Mouse (Mus musculus) embryonic facial prominence, embryonic 12.5 days (tissue): ENCODE measurements around the gene Erc2. TPM values are rescaled to one million over a fixed set of nuclear protein-coding genes. Genes with fewer than 3 reads are reported as not detected.

Source experiments
- ATAC-seq: fragments of 200-750 bp; cut with Nextera tagmentation; 2 replicates; pipeline ENCODE4 v1.8.0; 2017; ENCODE audit not compliant: insufficient number of reproducible peaks, insufficient read depth, low FRiP score, low TSS enrichment
- H3K27ac ChIP-seq: fragments of 300-500 bp; sonication (generic); 2 replicates; pipeline ENCODE4 v1.5.1; 2016; ENCODE audit warnings: mild to moderate bottlenecking
- H3K27me3 ChIP-seq: fragments of 300-500 bp; sonication (generic); 2 replicates; pipeline ENCODE4 v1.6.1; 2016; ENCODE audit warnings: mild to moderate bottlenecking, moderate library complexity
- H3K36me3 ChIP-seq: fragments of 300-500 bp; sonication (generic); 2 replicates; pipeline ENCODE4 v1.6.1; 2016; ENCODE audit warnings: mild to moderate bottlenecking
- H3K4me1 ChIP-seq: fragments of 300-500 bp; sonication (generic); 2 replicates; pipeline ENCODE4 v1.6.1; 2016
- H3K4me2 ChIP-seq: fragments of 300-500 bp; sonication (generic); replicated peaks from 2 replicates; pipeline ENCODE4 v1.6.1; 2016; ENCODE audit warnings: mild to moderate bottlenecking, moderate library complexity
- H3K4me3 ChIP-seq: fragments of 300-500 bp; sonication (generic); 2 replicates; pipeline ENCODE4 v1.5.1; 2016; ENCODE audit warnings: mild to moderate bottlenecking
- H3K9ac ChIP-seq: fragments of 300-500 bp; sonication (generic); 2 replicates; pipeline ENCODE4 v1.6.1; 2016; ENCODE audit warnings: mild to moderate bottlenecking, moderate library complexity
- H3K9me3 ChIP-seq: fragments of 300-500 bp; sonication (generic); 2 replicates; pipeline ENCODE4 v1.6.1; 2016; ENCODE audit warnings: mild to moderate bottlenecking, moderate library complexity
- WGBS: fragments of 180-500 bp; shearing (Covaris S2); methylation state at CpG from one replicate; pipeline ENCODE4 v1.1.7; 2016; 5-methylcytosine and 5-hydroxymethylcytosine counted together
- polyA plus RNA-seq: library from polyadenylated mRNA; unstranded; fragments of >200 nt; fragmentation: Nextera tagmentation; extraction: Ambion mirVana; gene quantifications from 2 replicates; pipeline ENCODE4 v1.2.1, GENCODE M21; 2016

Erc2 gene
- polyA plus RNA-seq, 1 experiment from 2014 or later: 12.0 TPM

DNA sequence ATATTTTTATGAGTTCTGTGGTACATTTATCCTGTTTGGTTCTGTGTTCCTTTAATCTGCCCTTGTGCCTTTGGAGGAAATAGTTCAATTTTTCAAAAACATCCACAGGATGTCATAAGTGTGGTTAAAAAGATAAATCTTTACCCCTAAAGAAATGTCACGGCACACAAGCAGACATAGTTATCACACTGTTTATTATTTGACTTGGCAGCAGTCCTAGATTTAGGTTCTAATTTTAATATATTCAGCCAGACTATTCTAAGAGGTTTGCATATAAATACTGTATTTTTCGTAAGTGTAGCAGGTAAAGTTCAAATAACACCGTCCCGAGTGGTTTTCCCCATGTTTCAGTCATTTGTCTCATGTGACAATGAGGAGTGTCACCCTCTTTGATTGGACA lies 548.5 kb downstream of the Erc2 start:
- WGBS: 82% methylated on average over 4 of the region's 4 CpGs
- Histone ChIP-seq H3K4me2 (no peak overlapping the region), H3K4me1 (peaks cover 6% of the 10 kb centered on the region)

DNA sequence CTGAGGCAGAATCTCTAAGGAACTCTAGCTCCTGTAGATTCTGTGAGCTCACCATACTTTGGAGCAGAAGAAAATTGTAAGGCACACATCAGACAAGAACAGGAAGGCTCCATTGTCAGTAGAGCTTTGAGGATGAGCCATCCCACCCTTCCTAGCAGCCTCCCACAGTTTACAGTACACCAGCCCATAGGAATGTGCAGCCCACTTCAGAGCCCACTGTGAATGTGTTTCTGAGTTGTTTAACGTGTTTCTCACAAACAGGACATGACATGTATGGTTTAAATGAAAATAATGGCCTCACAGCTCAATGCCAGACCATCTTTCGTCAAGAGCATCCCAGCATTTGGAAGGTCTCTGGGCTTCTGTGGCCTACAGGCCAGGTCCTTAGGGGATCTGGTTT lies 549.1 kb downstream of the Erc2 start:
- H3K9ac ChIP-seq: no peak overlapping the region
- H3K4me1 ChIP-seq: no peaks in the 10 kb centered on the region
- no peaks in the 10 kb centered on the region for H3K36me3 ChIP-seq
- H3K4me3 ChIP-seq: no peak overlapping the region
- no peaks in the 10 kb centered on the region for H3K27me3 ChIP-seq
- no peaks in the 10 kb centered on the region for H3K9me3 ChIP-seq
- 68% methylated on average over 2 of the region's 2 CpGs for WGBS
- no peak for ATAC-seq
- H3K27ac ChIP-seq: no peak overlapping the region
- no peak overlapping the region for H3K4me2 ChIP-seq

More for the DNA sequence above, 548.5 kb downstream of the Erc2 start:
- Histone ChIP-seq H3K27me3 (no peaks in the 10 kb centered on the region), H3K36me3 (no peaks in the 10 kb centered on the region), H3K9ac (no peak overlapping the region), H3K27ac (no peak overlapping the region), H3K9me3 (no peaks in the 10 kb centered on the region), H3K4me3 (no peak overlapping the region)
- ATAC-seq: no peak

- 80% methylated on average over 4 of the region's 4 CpGs for WGBS
- no peak overlapping the region for H3K9ac ChIP-seq
Measured at GRCm38 (mm10) chr14:28173736-28174135, 551.5 kb downstream of the Erc2 start.

GRCm38 (mm10) chr14:28181070-28181825 lies 559.0 kb downstream of the Erc2 start:
- Histone ChIP-seq H3K4me2 (no peak overlapping the region), H3K4me1 (no peaks in the 10 kb centered on the region), H3K27ac (no peak overlapping the region), H3K9me3 (no peaks in the 10 kb centered on the region), H3K4me3 (no peak overlapping the region), H3K36me3 (no peaks in the 10 kb centered on the region), H3K9ac (no peak overlapping the region), H3K27me3 (no peaks in the 10 kb centered on the region)
- ATAC-seq: no peak
- WGBS: 57% methylated on average over 4 of the region's 4 CpGs

More at GRCm38 (mm10) chr14:28173736-28174135, 551.5 kb downstream of the Erc2 start:
- ATAC-seq: no peak
- Histone ChIP-seq H3K36me3 (no peaks in the 10 kb centered on the region), H3K4me1 (no peaks in the 10 kb centered on the region), H3K4me2 (no peak overlapping the region), H3K27ac (no peak overlapping the region), H3K9me3 (no peaks in the 10 kb centered on the region), H3K27me3 (no peaks in the 10 kb centered on the region), H3K4me3 (no peak overlapping the region)

DNA sequence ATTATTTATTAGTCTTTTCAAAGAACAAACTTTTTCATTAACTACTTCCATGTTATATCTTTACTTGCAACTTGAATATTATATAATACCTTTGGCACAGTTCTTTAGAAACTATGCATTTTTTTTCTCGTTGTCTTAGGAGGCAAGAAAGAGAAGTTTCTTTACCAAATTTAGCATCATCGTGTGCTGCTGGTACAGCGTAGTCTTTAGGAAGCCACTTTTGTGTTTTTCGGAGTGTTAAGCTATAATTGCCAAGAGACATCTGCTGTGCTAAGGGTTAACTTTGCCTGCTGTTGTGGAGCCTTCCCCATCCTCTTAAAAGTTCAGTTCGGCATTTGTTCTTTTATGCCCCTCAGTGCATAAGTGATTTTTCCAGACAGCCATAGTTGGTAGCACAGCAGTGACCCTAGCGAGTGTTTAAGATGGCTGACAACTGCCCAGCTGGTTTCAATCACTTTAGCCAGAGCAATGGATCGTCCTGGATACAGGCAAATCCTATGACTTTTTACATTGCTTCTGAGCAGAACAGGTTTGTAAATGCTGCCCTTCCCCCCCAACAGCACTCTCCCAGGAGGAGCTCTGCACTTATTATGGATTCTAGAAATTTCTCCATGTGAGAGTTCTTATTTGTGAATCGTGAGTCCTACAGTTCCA lies 570.6 kb downstream of the Erc2 start:
- no peak overlapping the region for H3K4me3 ChIP-seq
- no peak overlapping the region for H3K9ac ChIP-seq
- peaks cover 7% of the 10 kb centered on the region; the same call in 1 of the 2 replicates for H3K4me1 ChIP-seq
- no peaks in the 10 kb centered on the region for H3K27me3 ChIP-seq
- no peak overlapping the region for H3K27ac ChIP-seq
- H3K36me3 ChIP-seq: no peaks in the 10 kb centered on the region
- no peak for ATAC-seq
- H3K4me2 ChIP-seq: no peak overlapping the region
- H3K9me3 ChIP-seq: no peaks in the 10 kb centered on the region
- WGBS: 57% methylated on average over 8 of the region's 8 CpGs

DNA sequence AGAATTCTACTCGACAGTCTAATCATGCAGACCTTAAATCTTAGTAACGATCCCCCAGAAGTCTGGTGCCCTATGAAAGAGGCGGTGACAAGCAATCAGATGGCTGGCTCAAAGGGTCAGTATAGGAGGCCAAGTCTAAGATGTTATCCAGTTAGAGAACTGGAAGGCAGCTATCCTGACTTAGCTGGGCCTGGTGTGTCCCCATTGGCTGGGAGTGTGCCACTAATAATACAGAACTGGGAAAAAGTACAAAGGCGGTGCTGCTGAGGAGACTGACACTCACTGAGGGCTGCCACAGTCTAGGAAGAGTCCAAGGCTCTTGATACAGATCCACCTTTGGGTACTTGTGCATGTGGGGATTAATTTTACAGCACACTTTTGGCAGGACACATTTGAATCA lies 581.6 kb downstream of the Erc2 start:
- Histone ChIP-seq H3K9me3 (no peaks in the 10 kb centered on the region), H3K4me1 (peaks cover 5% of the 10 kb centered on the region; the same call in 1 of the 2 replicates), H3K9ac (no peak overlapping the region), H3K27me3 (no peaks in the 10 kb centered on the region), H3K36me3 (no peaks in the 10 kb centered on the region), H3K4me2 (no peak overlapping the region), H3K27ac (no peak overlapping the region), H3K4me3 (no peak overlapping the region)
- 77% methylated on average over 4 of the region's 4 CpGs for WGBS
- ATAC-seq: no peak

DNA sequence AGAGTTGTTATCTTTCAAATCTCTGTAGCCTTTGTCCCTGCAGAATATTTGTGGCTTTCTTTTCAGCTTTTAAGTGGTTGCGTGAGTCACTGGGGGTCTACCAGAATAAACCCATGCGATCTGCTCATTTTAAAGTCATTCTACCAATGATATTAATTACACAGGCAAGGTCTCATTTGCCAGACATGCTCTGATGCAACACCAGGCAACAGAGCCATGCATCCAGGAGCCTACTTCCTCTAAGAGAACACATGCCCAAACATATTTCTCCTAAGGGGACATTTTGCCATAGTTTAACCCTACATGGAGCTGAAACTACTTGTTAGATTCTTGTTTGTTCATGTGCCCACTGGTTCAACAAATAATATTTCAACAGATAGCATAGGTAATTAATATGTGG lies 584.1 kb downstream of the Erc2 start:
- no peaks in the 10 kb centered on the region for H3K27me3 ChIP-seq

GRCm38 (mm10) chr14:28225550-28225949 lies 603.3 kb downstream of the Erc2 start:
- no peak overlapping the region for H3K27ac ChIP-seq
- no peak overlapping the region for H3K9ac ChIP-seq
- no peaks in the 10 kb centered on the region for H3K27me3 ChIP-seq
- no peaks in the 10 kb centered on the region for H3K36me3 ChIP-seq
- WGBS: 90% methylated on average over 6 of the region's 6 CpGs
- H3K9me3 ChIP-seq: no peaks in the 10 kb centered on the region
- no peaks in the 10 kb centered on the region for H3K4me1 ChIP-seq
- H3K4me3 ChIP-seq: no peak overlapping the region
- H3K4me2 ChIP-seq: no peak overlapping the region
- no peak for ATAC-seq

More for the DNA sequence above, 584.1 kb downstream of the Erc2 start:
- Histone ChIP-seq H3K9me3 (no peaks in the 10 kb centered on the region), H3K36me3 (no peaks in the 10 kb centered on the region), H3K4me1 (peaks cover 5% of the 10 kb centered on the region; the same call in 1 of the 2 replicates), H3K9ac (no peak overlapping the region), H3K27ac (no peak overlapping the region), H3K4me3 (no peak overlapping the region), H3K4me2 (no peak overlapping the region)
- no peak for ATAC-seq
- WGBS: 75% methylated on average over 2 of the region's 2 CpGs

- Histone ChIP-seq H3K36me3 (no peaks in the 10 kb centered on the region), H3K9me3 (no peaks in the 10 kb centered on the region; the same call in 1 of the 2 replicates), H3K4me3 (no peak overlapping the region), H3K9ac (no peak overlapping the region), H3K27ac (no peak overlapping the region), H3K27me3 (no peaks in the 10 kb centered on the region), H3K4me1 (no peaks in the 10 kb centered on the region), H3K4me2 (no peak overlapping the region)
- ATAC-seq: no peak
- 86% methylated on average over 6 of the region's 6 CpGs for WGBS
Measured at GRCm38 (mm10) chr14:28230563-28230962, 608.3 kb downstream of the Erc2 start.

DNA sequence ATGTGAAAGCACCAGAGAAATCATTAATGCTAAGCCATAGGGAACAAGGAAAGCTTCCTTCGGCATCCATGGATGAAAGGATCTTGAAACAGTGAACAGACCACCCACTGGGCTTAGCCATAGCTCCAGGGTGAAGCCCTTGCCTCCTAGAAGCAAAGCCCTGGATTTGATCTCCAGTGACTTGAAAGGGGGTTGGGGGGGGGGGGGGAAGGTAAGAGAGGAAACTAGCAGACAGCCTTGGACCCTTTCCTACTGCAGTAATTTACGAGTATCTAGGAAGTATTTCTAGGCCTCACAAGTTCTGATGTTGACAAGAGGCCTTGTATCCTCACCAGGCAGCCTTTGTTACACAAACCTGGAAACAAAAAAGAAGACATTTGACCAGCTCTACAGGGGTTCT lies 609.0 kb downstream of the Erc2 start:
- Histone ChIP-seq H3K4me3 (no peak overlapping the region), H3K4me1 (no peaks in the 10 kb centered on the region), H3K36me3 (no peaks in the 10 kb centered on the region), H3K4me2 (no peak overlapping the region), H3K27ac (no peak overlapping the region), H3K27me3 (no peaks in the 10 kb centered on the region), H3K9me3 (no peaks in the 10 kb centered on the region; the same call in 1 of the 2 replicates), H3K9ac (no peak overlapping the region)
- ATAC-seq: no peak
- 42% methylated on average over 2 of the region's 2 CpGs for whole genome bisulfite sequencing

DNA sequence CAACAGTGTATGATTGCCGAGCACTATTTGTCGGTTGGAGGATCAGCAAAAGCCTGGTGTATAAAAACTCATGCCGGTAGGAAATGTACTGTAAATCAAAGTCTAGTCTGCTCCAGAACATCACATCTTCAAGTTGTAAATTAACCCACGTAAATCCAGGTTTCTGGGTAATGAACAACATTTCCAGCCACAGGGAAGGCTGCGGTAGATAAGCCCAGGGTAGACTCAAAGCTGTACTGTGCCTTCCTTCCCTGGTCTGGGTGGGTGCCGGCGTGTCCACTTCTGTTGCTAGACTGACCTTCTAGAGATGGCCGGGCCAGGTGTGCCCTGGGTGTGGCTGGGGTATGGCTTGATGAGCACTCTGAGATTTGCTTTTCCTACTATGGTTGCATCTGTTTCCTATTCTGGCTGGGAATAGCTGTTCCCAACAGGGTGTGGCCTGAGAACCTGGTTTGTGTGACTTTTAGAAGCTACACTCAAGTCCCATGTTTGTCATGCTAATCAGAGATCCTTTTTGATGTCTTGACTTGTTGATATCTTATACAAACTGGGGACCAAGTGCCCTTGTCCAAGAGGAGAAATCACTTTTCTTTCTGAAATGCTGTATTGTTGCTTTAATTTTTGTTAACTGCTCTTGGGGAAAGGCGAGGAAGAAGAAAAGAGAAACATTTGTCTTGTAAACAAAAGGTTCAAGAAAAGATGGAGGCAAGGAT lies 616.3 kb downstream of the Erc2 start:
- Histone ChIP-seq H3K4me1 (peaks cover 14% of the 10 kb centered on the region; the same call in 1 of the 2 replicates), H3K27ac (no peak overlapping the region)
- WGBS: 86% methylated on average over 9 of the region's 9 CpGs

More for the DNA sequence above, 616.3 kb downstream of the Erc2 start:
- Histone ChIP-seq H3K9me3 (no peaks in the 10 kb centered on the region), H3K4me2 (no peak overlapping the region), H3K27me3 (no peaks in the 10 kb centered on the region), H3K9ac (no peak overlapping the region), H3K36me3 (no peaks in the 10 kb centered on the region), H3K4me3 (no peak overlapping the region)
- ATAC-seq: no peak
